Mouse (Mus musculus) WW6 (cell line): Measurements from ENCODE around the gene Tor1a.

Experiments
- DNase-seq: peaks from one replicate; pipeline ENCODE4 v3.0.0-alpha.2; 2013; ENCODE audit warnings: low read depth, low spot score

The Tor1a gene

DNA sequence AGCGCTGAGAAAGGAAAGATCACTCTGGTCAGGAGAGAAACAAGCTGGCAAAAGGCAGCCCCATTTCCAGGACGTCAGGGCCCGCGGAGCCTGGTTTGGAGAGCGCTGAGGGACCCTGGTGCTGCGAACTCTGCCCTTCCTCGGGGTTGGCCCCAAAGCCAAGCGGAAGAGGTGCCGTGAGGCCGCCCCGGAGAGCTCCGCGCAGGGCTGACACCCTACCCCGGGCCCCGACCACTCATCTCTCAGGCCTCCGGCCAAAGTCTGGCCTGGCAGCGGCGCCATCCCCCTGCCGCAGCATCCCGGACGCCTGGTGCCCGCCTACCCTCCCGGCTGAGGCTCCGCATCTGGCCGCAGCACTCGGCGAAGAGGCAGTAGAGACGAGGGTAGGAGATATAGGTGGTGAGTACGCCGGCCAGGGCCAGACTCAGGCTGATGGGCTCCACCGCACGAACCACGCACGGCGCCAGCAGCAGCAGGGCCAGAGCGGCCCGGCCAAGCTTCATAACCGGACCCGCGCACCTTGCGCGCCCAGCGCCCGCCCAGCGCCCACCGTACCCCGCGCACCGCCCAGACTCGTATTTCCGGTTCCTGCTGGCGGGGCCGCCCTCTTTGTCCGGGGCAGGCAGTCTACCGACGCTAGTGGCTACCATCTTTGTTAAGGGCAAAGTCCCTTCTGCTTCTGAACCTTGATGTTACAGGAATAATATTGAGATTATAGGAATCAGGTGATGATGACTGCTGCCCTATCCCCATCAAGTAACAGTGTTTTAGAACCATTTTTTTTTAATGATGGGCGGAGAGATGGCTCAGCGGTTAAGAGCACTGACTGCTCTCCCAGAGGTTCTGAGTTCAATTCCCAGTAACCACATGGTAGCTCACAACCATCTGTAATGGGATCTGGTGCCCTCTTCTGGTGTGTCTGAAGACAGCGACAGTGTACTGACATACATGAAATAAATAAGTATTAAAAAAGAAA lies at the start of gene Tor1a:
TSS of gene Tor1a (minus strand) at position 582 of the 976 bp plus-strand sequence.
- peak; percentile 71 for DNase-seq

DNA sequence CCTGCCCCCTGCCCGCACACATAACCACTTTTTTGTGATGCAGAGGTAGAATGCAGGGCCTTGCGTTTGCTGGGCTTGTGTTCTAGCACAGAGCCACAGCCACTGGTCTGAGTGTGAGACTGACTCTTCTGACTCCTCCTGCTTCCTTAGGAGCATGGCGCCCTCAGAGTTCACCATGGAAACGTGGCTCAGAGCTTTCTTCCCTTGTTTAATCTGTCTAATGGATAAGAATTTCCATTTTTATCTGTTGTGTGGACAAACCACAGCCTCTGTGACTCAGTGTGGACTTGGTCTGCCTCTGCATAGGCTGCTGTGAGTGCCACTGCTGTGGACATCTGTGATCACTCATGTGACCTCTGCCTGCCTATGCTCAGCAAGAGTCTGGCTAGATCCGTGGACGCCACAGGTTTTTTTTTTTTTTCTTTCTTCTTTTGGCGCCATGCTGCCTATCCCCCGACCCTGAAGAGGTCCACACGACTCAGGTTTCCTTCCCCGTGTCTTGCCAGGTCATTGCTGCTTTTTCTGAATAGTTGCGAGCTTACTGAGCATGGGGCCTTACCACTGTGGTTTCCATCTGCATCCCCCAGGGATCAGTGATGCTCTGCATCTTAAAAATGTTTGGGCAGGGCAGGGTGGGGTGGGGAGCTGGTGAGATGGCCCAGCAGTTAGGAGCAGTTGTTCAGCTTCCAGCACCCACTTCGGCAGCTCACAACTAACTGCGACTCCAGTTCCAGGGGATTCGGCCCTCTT lies 45.8 kb upstream of the Tor1a start:
- DNase-seq = no peak

DNA sequence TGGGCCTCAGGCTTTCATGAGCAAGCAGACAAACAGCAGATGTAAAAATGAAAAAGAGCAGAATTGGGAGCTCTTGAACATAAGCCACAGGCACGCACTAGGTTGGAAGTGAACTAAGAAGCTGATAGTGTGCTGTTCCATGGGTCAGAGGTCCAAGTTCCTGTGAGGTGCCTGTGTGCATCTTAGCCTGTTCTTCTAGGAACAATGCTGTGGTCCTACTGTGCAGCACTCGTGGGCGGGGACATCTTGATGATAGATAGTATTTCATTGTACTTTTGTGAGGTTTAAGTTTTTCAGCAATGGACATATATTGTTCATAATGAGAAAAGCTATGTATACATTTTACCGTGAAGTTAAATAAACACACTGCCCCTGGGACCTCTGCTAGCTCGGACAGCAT lies 39.5 kb upstream of the Tor1a start:
- DNase-seq = no peak

DNA sequence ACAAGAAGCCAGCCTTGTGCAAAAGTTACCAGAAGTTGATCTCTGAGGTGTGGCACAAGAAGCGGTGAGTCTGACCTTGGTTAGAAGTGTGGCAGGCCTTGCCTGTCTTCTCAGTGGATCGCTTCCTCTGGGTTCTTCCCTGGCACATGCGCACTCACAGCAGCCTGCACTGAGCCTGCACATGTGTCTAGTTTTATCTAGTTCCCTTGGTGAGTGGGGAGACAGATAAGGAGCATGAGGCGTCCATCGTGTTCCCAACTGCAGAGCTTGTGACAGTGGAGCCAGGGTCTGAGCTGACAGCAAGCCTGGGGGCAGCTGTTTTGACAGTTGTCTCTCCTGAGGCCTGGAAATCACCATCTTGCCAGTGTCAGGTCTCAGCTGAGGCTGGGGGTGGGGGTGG lies 38.7 kb upstream of the Tor1a start:
- DNase-seq = no peak

DNA sequence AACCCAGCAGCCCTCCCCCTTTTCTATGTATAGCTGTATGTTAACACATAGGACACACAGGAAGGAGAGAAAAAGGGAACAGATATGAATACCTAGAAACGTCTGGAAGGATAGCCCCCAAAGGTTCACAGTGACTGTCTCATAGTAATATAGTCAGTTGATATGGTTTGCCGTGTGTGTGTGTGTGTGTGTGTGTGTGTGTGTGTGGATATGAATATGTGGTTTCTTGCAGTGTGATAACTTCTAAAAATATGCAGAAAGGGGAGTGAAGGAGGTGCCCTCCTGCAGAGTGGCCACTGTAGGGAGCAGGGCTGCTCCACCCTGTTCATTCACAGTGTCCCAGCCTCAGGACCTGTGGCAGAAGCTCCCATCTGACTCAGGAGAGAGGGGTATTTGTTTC lies 37.7 kb upstream of the Tor1a start:
- no peak for DNase-seq

DNA sequence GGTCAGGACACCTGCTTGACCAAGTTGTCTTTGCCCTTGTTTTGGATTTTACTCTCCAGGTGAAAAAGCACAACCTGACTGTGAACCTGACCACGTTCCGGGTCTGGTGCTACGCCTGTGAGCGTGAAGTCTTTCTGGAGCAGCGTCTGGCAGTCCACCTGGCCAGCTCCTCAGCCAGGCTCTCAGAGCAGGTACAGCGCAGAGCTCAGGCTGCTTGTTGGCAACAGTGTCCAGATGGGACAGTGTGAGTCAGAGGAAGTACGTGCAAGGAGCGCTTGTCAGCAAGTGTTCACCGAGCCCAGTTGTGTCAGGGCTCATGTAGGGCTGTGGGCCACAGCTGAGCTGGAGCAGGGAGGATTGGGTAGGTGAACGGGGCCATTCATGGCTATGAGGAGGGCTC lies 35.1 kb upstream of the Tor1a start:
- DNase-seq = no peak

DNA sequence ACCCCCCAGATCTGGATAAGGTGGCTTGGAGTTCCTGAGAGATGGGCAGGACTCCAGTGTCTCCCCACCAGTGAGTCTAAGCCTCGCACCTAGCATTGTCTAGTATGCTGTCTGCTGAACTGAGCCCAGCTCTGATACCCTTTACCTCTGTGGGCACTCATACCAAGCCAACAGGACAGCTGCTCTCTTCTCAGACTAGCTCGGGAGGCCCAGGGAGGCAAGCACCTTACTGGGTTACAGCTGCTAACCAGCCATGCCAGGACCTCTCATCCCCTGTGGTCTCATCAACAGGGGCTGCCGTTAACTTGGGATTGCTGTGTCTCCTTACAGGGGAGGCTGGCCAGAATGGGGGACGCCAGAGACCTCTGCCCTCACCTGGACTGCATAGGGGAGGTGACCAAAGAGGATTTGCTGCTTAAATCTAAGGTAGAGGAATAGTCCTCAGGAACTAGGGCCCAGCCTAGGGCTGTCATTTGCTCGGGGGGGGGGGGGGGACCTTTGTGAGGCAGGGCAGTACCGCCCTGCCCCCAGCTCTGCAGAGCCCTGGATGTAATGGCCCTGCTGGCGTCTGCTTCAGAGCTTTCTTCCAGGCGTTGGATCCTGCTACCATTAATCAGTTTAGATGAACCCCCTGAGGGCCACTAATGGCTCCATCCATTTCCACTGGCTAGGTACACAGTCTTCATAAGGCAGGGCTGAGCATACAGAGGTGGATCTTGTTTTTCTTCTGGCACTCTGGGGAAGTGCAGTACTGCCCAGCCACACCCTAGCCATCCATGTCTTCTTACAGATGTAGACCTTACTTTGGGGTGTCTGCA lies 30.9 kb upstream of the Tor1a start:
- DNase-seq = no peak

DNA sequence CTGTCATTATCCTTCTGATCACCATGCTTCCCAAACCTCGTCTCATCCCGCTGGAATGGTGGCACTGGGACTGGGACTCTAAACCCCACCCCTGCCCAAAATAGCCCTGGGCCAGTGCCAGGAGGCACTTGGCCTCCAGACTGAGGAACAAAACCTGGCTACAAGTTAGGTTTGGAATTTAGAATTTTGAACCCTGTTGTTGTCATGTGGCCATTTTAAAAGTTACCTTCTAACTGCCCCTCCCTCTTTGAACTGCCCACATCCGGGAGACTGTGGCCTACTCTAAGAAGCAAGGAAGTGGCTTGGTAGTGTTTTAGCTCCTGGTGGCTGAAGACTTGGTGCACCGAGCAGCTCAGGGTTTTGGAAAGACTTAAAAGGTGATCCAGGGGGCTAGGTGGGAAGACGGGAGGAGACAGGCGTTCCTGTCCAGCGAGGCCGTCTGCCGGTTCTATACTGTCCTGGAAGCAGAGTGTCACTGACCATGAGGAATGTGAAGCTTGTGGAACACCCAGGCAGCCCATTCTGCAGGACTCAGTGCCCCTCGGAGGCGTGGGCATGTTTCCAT lies 27.8 kb upstream of the Tor1a start:
- DNase-seq = no peak

DNA sequence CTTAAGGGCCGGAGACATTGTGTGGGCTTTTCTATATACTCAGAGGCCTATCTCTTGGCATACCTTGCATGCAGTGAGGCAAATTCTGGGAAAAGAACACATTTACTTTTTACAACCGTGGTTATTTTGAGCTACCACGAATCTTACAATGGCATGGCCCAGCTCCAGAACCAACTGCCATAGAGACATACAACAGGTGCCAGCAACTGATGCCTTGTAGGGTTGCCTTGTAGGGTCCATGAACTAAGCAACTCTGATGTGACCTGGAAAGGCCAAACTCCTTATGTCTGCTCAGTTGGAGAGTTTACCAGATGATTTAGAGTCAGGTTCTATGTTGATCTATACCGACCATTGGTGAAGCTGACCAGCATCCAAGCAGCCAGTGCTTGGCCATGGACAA lies 27.1 kb upstream of the Tor1a start:
- DNase-seq = no peak

DNA sequence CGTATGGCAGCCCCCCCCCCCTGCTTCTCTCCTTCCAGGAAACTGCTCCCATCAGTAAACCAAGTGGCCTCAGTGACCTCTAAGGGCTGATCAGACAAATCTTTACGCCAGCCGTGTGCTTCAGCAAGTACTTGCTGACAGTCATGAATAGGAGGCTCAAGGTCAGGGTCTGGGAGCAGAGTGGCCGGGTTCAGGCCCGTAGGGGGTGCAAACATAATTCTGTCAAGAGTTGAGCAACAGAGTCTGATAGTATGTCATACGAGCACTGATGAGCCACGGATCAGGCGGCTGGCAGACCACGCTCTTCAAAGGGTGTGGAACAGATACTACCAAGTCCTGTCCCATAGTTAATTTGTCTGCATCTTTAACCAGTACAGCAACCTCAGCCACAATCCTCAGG lies 22.5 kb upstream of the Tor1a start:
- no peak for DNase-seq

DNA sequence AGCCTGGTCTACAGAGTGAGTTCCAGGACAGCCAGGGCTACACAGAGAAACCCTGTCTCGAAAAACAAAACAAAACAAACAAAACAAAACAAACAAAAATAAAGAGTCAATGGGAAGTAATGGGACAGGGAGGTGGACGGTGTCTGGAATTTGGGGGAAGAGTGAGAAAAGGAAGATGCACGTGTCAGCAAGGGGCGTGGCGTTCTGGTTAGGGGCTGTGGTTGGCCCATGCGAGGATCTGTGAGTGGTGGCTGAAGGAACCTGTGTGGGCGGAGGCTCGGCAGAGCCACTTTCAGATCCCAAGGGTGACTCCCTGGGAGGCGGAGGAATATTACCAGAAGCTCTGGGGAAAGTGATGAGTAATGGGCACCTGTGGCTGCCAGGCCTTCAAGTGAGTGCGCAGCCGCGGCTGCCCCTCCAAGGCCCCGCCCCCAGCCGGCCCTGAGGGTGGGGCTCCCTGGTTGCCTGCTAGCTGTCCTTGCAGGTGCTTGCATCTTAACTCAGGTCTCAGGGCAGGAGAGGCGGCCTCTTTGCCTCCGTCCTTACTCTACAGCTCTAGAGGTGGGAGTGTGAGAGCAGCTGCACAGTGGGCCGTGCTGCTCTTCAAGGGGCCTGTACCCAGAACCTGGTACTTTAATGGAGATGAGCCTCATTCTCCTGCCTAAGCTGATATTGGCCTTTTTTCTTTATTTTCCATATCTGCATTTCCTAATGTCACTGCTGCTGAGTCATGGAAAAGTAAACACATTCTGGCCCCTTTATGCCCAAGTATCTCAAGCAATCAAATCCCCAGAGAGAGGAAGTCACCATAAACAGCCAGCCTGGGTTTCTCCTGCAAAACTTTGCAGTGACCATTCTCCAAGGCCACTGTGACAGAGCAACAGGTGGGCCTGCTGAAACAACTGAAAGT lies 17.6 kb upstream of the Tor1a start:
- DNase-seq = peak; percentile 69

DNA sequence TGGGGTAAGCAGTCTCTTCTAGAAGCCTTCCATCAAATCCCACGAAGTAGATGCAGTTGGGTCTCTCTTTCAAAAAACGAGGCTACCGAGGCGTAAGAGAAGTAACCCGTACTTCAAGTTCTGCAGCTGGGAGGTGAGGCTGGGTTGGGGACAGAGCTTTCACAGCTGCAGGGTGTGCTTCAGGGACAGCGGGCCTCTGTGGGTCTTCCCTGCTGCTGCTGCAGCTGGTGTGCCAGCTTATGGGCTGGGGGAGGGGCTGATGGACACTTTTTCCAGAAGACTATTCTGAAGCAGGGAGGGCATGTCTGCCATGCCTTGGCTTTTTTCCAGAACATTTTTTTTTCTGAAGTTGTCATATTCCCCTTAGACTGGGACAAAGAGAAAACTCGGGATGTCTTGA lies 15.3 kb upstream of the Tor1a start:
- DNase-seq = no peak

DNA sequence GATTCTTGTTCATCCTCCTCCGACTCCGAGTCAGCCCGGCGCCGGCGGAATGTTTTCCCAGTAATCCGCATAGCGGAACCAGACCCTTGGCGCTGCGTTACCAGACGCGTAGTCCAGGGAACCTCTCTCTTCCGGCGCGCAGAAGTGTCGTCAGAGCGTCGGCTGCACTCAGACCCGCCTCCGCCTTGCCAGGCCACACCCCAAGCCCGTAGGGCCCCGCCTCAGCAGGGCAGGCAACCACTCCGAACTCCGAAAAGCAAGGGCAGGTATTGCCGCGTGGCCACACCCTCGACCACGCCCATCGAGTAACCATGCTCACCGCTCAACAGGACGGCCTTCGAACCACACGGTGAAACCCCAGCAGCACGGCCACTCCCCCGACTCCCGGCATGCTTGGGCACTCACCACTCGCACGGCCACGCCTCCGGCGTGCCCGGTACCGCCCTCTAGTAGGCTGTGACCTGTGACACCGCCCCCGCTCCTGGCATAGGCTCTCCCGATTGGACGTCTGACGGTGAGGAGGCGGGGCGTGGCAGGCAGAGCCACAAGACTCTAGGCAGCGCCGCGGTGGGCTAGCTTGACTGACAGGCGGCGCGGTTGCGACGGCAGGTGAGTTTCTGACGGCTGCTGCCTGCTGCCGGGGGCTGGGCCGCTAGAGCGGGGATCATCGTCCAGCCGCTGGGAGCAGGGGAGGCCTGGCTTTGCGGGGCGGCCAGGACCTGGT lies 14.2 kb upstream of the Tor1a start, which contains the start of the genes BC005624 and Usp20:
TSS of gene BC005624 (minus strand) at position 412 of the 724 bp plus-strand sequence.
TSS of gene Usp20 (plus strand) at position 490 of the 724 bp plus-strand sequence.
- DNase-seq = peak; percentile 100

DNA sequence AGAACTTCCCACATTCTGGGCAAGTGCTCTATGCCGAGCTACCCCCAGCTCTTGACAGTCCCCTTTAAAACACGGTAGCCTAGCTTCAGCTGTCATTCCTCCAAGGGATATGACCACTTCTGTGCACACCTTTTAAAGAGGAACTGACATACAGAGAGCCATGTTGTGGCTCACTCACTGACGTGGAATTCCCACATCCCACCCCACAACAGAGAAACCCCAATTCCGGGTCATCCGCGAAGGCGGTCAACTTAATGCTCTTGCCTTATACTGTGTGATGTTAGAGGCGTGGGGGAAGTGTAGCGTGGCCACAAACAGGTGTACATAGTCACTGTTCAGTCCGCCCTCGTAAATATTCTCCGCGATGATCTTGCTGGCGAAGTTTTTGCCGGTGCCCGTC lies 907 bp downstream of the Tor1a start:
- no peak for DNase-seq

DNA sequence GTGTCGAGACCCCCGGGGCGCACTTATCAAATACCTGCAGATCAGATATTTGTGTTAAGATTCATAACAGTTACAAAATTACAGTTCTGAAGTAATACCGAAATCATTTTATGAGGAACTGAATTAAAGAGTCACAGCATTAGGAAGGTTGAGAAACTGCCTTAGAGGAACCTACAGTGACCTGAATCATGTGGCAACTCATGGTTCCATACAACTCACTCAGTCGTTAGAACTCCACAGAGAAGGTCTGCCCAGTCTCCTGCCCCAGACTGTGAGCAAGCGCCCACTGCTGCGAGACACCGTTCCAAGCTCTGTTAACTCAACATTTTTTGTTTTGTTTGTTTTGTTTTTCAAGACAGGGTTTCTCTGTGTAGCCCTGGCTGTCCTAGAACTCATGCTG lies 2.1 kb downstream of the Tor1a start:
- DNase-seq = no peak

DNA sequence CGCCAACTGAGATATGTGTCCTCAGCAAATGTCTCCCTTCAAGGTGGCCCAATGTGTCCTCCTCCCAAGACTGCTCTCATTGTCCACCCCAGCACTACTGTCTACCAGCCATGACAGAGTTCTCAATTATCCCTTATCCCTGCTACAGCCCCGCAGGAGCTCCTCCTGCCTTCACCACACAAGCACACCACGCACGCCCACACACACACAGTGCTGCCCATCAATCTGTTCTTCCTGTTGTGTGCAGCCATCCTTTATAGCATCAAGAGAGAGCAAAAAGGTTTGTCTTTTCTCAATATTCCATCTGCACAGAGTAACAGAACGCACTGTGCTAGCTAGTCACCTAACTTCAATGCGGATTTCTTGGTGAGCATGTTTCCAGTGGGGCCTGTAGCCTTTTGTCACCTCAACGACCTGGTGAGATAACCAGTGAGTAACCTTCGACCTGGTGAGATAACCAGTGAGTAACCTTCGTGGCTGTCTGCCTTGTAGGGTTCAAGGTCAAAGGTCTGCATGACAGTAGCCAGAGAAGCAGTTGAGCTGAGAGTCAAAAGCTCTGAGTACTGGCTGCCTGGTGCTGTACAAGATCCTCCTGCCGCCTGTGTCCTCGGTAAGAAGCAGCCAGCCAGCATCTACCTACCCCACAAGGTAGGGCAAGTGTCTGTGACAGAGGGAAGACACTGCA lies 5.0 kb downstream of the Tor1a start:
- no peak for DNase-seq

DNA sequence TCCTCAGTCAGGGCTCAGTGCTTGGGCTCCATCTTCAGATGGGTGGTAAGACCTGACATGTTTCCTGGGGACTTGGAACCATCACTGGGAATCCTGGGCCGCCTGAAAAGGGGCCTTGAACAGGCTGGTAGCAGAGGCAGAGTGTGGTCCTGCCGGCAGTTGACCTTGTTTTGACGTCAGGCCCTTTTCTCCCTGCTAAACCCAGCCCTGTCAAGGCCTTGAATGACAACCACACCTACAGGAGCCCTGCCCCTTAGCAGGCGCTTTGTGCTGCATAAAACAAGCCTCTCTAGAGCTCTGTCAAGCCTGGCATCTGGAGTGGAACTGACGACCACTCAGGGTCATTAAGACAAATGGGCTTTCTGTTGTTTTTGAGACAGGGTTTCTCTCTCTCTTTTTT lies 7.9 kb downstream of the Tor1a start:
- DNase-seq = no peak

DNA sequence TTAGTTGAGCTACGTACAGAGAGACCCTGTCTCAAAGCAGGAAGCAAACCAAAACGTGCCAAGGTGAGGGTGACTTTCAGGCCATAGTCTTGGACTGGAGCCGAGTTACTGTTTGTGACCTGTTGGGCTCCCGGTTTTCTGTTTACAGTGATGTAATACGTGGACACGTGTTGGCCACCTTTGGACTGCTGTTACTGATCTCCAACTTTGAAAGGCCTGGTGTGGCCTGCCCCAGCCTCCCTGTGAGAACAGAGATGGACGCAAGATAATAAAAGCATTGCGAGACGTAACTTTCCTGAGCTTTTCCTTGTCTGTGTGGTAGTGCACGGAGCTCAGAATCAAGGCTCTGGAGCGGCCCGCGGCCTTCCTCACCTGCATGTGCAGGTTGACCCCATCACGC lies 9.0 kb downstream of the Tor1a start:
- DNase-seq = no peak

DNA sequence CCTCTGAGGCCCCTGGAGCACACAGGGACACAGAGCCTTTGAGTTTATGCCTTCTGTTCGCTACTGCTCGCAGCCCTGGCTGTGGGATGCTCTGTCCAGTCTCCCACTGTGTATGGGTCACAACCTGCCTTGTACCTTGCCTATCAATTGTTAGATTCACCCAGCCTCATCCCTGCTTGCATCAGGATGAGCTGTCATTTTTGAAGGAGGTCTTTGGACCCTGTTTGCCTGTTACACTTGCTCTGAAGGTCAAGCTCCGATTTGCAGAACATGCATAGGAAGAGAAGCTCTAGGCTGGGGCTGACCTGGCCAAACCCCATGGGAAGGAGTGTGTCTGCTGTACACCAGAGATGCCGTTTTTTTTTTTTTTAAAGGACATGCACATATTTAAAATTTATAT lies 10.2 kb downstream of the Tor1a start:
- no peak for DNase-seq
